Comparison of ENCODE assay signal across 11 mouse cellular contexts in genomic region chr5:104002549-104003255, GRCm38 (mm10). TPM values are rescaled to one million over a fixed set of nuclear protein-coding genes. Genes with fewer than 3 reads are reported as not detected.
DNase-seq lines count a peak whose midpoint lies in the region; ATAC-seq and TF ChIP-seq lines count a peak whose summit lies in the region.
"Had no signal": no experiment of that assay in that cellular context is flagged by ENCODE, and none has a peak within 500 bp of the region (broad histone marks: within the 10 kb centered on the region; RNA-seq: fewer than 3 reads in every experiment).

No protein-coding gene starts in this region.

- no peaks in the 10 kb centered on the region for H3K4me1 ChIP-seq in lung, postnatal 0 days (ENCODE audit: insufficient read depth, low read depth, low read length)
- peaks cover 11% of the 10 kb centered on the region for H3K4me1 ChIP-seq in hindbrain, embryonic 10.5 days (replicated peaks)
- peaks cover 13% of the 10 kb centered on the region for H3K4me1 ChIP-seq in midbrain, embryonic 10.5 days

- no peak overlapping the region for H3K4me3 ChIP-seq in lung, postnatal 0 days (ENCODE audit: low read depth, low read length)
- H3K4me3 ChIP-seq in hindbrain, embryonic 10.5 days = peak overlapping the region; percentile 32
- peak overlapping the region; percentile 41 for H3K4me3 ChIP-seq in midbrain, embryonic 10.5 days
- H3K4me3 ChIP-seq: left cerebral cortex, adult 2 months; myocyte had no signal

- WGBS in lung, postnatal 0 days = 48% methylated on average over 18 of the region's 18 CpGs
- 18% methylated on average over 18 of the region's 18 CpGs for WGBS in hindbrain, embryonic 10.5 days
- 14% methylated on average over 18 of the region's 18 CpGs for WGBS in midbrain, embryonic 10.5 days

- no peak for DNase-seq in lung, postnatal 0 days (ENCODE audit: low spot score)
- no peak for DNase-seq in lung, adult 18-20 months
- peak; percentile 25 for DNase-seq in hindbrain, embryonic 10.5 days (ENCODE audit: low spot score)
- peak; percentile 29 for DNase-seq in midbrain, embryonic 10.5 days (ENCODE audit: low spot score)
- DNase-seq in gastrocnemius, postnatal 10 days = no peak
- no peak for DNase-seq in gastrocnemius, adult 8-10 months (ENCODE audit: low spot score in 2 of 2)
- DNase-seq in left cerebral cortex, postnatal 10 days (ENCODE audit: extremely low spot score in 1 of 2, low spot score in 2 of 2) = no peak

- H3K9ac ChIP-seq in lung, postnatal 0 days (replicated peaks; ENCODE audit: low read depth) = no peak overlapping the region

- TF ChIP-seq EP300 in lung, postnatal 0 days (IDR thresholded peaks at IDR 0.05) = no peak

- peak overlapping the region; percentile 76 for H3K27ac ChIP-seq in lung, postnatal 0 days (ENCODE audit: low read length)
- H3K27ac ChIP-seq in hindbrain, embryonic 10.5 days = peak overlapping the region; percentile 50
- peak overlapping the region; percentile 29; the same call in 1 of the 2 replicates for H3K27ac ChIP-seq in midbrain, embryonic 10.5 days (replicated peaks)
- H3K27ac ChIP-seq: left cerebral cortex, adult 2 months had no signal

- H3K9me3 ChIP-seq in lung, postnatal 0 days (ENCODE audit: low read length) = no peaks in the 10 kb centered on the region
- H3K9me3 ChIP-seq in hindbrain, embryonic 10.5 days = no peaks in the 10 kb centered on the region
- H3K9me3 ChIP-seq in midbrain, embryonic 10.5 days (replicated peaks) = no peaks in the 10 kb centered on the region
- H3K9me3 ChIP-seq: G1E had no signal

- H3K27me3 ChIP-seq in lung, postnatal 0 days (replicated peaks; ENCODE audit: insufficient read depth, low read length) = no peaks in the 10 kb centered on the region
- peaks cover 5% of the 10 kb centered on the region; the same call in 1 of the 2 replicates for H3K27me3 ChIP-seq in hindbrain, embryonic 10.5 days (ENCODE audit: insufficient read depth, poor library complexity, severe bottlenecking)
- peaks cover 15% of the 10 kb centered on the region; the same call in 1 of the 2 replicates for H3K27me3 ChIP-seq in midbrain, embryonic 10.5 days (ENCODE audit: low read depth, poor library complexity, severe bottlenecking)

- intact Hi-C loops in left cerebral cortex, postnatal 10 days (cut with DNase I) = no loop called here

- no peak overlapping the region for H3K4me2 ChIP-seq in lung, postnatal 0 days (replicated peaks; ENCODE audit: low read depth, low read length)

- TF ChIP-seq CTCF in lung, postnatal 0 days (IDR thresholded peaks at IDR 0.05) = no peak

- peaks cover 9% of the 10 kb centered on the region; the same call in 1 of the 2 replicates for H3K36me3 ChIP-seq in lung, postnatal 0 days (ENCODE audit: insufficient read depth, low read length)
- H3K36me3 ChIP-seq in hindbrain, embryonic 10.5 days = no peaks in the 10 kb centered on the region
- no peaks in the 10 kb centered on the region for H3K36me3 ChIP-seq in midbrain, embryonic 10.5 days
- H3K36me3 ChIP-seq: G1E had no signal

- no peak for ATAC-seq in lung, postnatal 0 days
- ATAC-seq in CD4-positive, CD25-positive, alpha-beta regulatory T cell, adult 4 months = no peak

RNA-seq across cellular contexts. Expression of gene Hsd17b11, which starts 19.0 kb away (rescaled TPM):
- polyA plus RNA-seq in lung, postnatal 0 days (2015; fragmentation: Nextera tagmentation; extraction: Ambion mirVana) = 15.9 and 17.8 TPM in 2 replicates
- 1.2 and 2.2 TPM in 2 replicates for polyA plus RNA-seq in hindbrain, embryonic 10.5 days (2016; fragmentation: Nextera tagmentation; extraction: Ambion mirVana)
- 1.3 and 1.6 TPM in 2 replicates for polyA plus RNA-seq in midbrain, embryonic 10.5 days (2016; fragmentation: Nextera tagmentation; extraction: Ambion mirVana)
- 10 to 100 TPM; 15.4 to 17.7 TPM for total RNA-seq in gastrocnemius, postnatal 10 days (2021)
- total RNA-seq in gastrocnemius, adult 8-10 months (2022) = 1 to 10 TPM; 4.8 to 8.4 (median 7.0) TPM
- 10 to 100 TPM; 27.6 to 29.4 TPM for total RNA-seq in left cerebral cortex, postnatal 10 days (2021)
- 1 to 10 TPM; 4.3 to 5.2 TPM for polyA plus RNA-seq in CD4-positive, CD25-positive, alpha-beta regulatory T cell, adult 4 months (2017; shearing (Covaris generic))

RNA-seq across cellular contexts. Expression of gene Hsd17b13, which starts 25.5 kb away (rescaled TPM):
- 0.20 TPM in 1 of 2 replicates, not detected in the other for polyA plus RNA-seq in lung, postnatal 0 days (2015; fragmentation: Nextera tagmentation; extraction: Ambion mirVana)
- polyA plus RNA-seq in hindbrain, embryonic 10.5 days (2016; fragmentation: Nextera tagmentation; extraction: Ambion mirVana) = not detected in 2 replicates
- polyA plus RNA-seq in midbrain, embryonic 10.5 days (2016; fragmentation: Nextera tagmentation; extraction: Ambion mirVana) = not detected in 2 replicates
- under 1 TPM in 1 of 2 experiments, not detected in 1; 0.34 TPM for total RNA-seq in gastrocnemius, postnatal 10 days (2021)
- total RNA-seq in gastrocnemius, adult 8-10 months (2022) = not detected
- total RNA-seq in left cerebral cortex, postnatal 10 days (2021) = 1 to 10 TPM; 1.3 to 1.9 TPM
- polyA plus RNA-seq in CD4-positive, CD25-positive, alpha-beta regulatory T cell, adult 4 months (2017; shearing (Covaris generic)) = not detected
- total RNA-seq: G1E had no signal
- polyA plus RNA-seq: G1E had no signal

RNA-seq across cellular contexts. Expression of gene Nudt9, which starts 43.4 kb away (rescaled TPM):
- 58.8 and 66.0 TPM in 2 replicates for polyA plus RNA-seq in lung, postnatal 0 days (2015; fragmentation: Nextera tagmentation; extraction: Ambion mirVana)
- polyA plus RNA-seq in hindbrain, embryonic 10.5 days (2016; fragmentation: Nextera tagmentation; extraction: Ambion mirVana) = 68.9 and 75.8 TPM in 2 replicates
- 65.7 and 70.2 TPM in 2 replicates for polyA plus RNA-seq in midbrain, embryonic 10.5 days (2016; fragmentation: Nextera tagmentation; extraction: Ambion mirVana)
- 10 to 100 TPM; 43.7 to 48.9 TPM for total RNA-seq in gastrocnemius, postnatal 10 days (2021)
- total RNA-seq in gastrocnemius, adult 8-10 months (2022) = 10 to 100 TPM; 62.8 to 74.7 (median 69.1) TPM
- 10 to 100 TPM; 50.9 to 55.9 TPM for total RNA-seq in left cerebral cortex, postnatal 10 days (2021)
- polyA plus RNA-seq in CD4-positive, CD25-positive, alpha-beta regulatory T cell, adult 4 months (2017; shearing (Covaris generic)) = 10 to 100 TPM; 13.5 to 22.6 TPM

Comparison
In these comparisons a context has a peak if more than half of its experiments do, and no peak if none do; other contexts are left out.
1. DNase-seq: peak in hindbrain, embryonic 10.5 days (single experiment) and midbrain, embryonic 10.5 days (single experiment); none in lung, postnatal 0 days (single experiment), lung, adult 18-20 months (0 of 2), gastrocnemius, postnatal 10 days (single experiment), gastrocnemius, adult 8-10 months (0 of 2) and left cerebral cortex, postnatal 10 days (0 of 2).
2. Peak in every context shown above with its lines, with median percentiles within 50 percentile points of each other: H3K27ac ChIP-seq.